Mouse (Mus musculus): ENCODE measurements at regions not wholly inside any gene's neighbourhood (a gene's known extent, or its start where the extent isn't known, plus 50 kb on each side); places are given as distances from the start of the nearest gene placed in this dataset.
"Not testable (repeated sequence)": the region's sequence is repeated elsewhere in the genome, so short reads cannot be mapped to it uniquely, and the experiment has no call there.

DNA sequence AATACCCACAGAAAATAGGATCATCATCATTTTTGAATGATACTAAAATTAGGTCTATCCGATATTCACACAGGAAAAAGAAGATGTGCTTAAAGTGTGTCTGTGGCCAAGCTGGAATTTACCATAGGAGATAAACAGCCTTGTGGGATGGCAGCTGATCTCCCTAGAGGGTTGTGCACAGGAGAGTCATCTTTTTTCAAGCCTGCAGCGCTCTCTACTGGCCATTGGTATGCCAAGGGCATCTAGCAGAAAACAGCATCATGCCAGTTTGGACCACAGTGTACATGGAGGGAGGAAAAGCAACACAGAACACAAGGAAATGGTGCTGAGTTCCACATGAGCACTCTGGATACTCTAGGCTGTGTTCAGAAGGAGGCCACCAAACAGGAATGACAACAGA, 74.1 kb upstream of the Diaph3 start:
- peak; percentile 78 for DNase-seq

DNA sequence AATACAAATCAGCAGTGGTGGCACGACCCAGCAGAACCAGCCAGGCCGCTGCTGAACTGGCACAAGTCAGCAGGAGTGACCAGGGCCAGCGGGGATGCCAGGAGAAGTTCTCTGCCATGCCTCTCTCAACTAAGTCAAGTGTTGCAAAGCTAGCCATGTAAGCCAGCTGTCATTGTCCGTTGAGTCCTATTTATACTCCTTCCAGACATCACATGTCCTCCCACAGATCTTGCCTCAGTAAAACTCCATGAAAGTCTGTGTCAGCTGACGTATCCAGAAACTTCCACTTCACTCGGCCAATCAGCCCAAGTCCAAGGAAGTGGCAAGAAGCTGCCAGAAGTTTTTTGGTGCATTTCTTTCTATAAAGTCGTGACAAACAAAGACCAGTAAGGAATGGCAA, 76.0 kb upstream of the Diaph3 start:
- no peak for DNase-seq

DNA sequence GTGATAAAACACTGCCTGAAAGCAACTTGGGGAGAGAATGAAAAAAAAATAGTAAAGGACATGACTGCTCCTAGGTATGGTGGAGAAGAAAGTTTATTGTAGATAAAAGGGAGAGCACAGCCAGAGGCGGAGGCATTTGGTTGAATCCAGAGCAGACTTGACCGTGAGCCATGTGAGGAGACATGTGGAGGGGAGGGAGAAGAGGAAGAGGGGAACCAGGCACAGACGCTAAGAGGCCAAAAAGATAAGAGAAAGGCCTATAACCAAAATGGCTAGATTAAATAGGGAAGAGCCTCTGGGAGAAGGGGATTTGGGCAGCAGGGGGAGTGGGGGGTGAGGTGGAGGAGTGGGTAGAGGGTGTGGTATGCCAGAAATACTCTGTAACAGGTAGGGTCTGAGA, 78.9 kb upstream of the Diaph3 start:
- no peak for DNase-seq

DNA sequence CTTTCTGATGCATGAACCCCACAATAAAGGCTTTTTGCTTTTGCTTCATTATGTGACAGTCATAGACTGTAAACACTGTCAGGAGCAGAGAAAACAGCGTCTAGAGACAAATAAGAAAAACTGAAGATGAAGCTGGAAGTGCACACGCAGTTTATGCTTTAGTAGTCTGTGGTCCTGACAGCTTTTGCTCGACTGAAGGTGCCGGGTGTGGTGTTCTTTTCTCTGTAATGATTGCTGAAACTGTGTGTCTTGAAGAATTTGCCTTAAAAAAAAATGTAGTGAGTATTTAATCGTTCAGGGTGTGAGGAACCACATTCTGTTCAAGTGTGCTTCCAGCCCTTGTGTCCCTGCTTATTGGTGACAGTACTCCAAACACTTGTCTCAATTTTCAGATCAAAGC, 83.8 kb upstream of the Diaph3 start:
- no peak for DNase-seq

DNA sequence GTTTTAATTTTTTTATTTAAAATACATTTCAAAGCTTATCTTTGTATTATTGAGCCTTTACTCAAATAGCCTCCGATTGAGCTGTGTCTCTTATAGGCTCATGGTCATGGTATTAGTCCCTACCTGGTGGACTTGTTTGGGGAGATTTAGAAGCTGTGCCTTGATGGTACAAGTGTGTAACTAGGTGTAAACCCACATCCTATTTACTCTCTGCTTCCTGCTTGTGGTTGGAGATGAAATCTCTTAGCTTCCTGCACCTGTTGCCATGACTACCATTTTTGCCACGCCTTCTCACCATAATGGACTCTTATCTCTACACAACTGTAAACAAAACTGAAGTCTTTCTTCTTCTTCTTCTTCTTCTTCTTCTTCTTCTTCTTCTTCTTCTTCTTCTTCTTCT, 108.2 kb upstream of the Diaph3 start:
- DNase-seq: no peak

DNA sequence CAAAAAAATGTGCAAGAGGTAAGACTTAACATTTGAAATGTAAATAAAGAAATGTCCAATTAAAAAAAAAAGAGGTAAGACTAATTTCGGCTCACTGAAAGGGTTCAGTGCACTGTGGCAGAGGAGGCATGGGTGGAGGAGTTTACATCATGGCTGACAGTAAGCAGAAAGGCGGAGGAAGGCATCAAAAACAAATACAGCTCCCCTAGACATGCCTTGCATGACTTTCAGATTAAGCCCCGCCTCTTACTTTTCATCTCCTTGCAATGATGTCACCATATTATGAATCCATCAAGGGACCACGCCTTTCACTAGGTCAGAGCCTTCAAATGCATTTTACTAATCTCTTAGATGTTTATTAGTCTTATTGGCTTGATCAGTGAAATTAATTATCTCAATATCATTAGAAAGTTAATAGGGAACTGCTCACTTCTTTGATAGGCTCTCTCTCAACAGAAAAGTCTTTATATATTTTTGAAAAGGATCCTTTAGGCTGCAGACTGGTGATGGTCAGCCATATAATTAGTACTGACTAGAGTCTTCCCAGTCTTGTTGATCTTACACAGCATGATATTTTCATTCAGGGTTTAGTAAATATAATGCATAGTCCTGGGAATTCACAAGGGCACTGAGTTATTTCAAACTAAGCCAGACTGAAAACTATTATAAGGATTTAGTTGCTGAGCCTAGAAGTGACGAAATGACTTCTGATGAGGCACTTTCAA, 114.6 kb upstream of the Diaph3 start:
- no peak for DNase-seq

DNA sequence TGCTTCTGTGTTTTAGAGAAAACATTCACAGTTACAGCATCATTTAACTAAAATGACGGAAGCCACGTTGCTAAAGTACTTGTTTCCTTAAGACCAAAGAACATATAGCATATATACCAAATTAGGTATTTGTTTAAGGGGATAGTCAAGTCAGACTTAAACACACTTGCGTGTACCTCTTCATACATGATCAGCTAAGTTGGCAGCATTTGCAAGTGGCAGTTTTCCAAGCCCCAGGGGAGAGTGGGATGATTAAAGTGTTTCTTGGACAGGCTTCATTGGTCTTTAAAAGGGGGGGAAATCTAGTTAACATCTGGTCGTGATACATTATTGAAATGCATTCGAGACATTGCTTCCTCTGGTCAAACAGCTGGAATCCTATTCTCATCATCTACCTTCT, 120.7 kb upstream of the Diaph3 start:
- DNase-seq: no peak

DNA sequence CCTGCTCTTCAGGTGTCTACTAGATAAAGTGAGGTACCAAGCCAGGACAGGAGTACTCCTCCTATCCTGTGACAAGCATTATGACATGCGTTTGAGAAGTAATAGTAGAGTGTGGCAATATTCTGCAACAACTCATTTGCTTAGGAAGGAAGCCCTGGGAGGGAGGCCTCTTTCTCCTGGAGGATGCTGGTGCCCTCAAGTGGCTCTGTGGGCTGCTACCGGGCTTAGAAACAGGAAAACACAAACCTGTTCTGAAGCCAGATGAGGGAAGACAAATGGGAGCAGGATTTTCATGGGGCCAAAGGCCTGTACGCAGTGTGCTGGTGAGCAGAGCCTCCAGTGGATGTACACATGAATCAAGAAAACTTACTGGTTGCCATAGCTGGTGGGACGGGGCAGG, 123.8 kb upstream of the Diaph3 start:
- no peak for DNase-seq

DNA sequence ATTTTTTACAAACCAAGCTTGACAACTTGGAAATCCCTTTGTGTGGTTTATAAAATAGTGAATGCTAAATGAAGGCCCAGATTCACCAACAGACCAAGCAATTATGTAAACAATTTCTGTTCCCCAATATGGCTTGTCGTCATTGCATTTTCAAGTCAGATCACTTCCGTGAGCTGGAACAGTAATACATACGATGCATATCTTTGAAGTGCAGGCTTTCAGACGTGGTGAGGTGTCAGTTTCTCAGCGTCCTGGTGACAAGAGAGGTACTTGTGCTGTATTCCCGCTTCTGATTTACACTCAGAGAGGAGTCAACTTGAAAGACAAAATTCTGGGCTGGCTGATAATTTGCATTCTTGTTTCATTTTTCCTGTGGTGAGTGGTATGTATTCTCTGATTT, 125.3 kb upstream of the Diaph3 start:
- no peak for DNase-seq

DNA sequence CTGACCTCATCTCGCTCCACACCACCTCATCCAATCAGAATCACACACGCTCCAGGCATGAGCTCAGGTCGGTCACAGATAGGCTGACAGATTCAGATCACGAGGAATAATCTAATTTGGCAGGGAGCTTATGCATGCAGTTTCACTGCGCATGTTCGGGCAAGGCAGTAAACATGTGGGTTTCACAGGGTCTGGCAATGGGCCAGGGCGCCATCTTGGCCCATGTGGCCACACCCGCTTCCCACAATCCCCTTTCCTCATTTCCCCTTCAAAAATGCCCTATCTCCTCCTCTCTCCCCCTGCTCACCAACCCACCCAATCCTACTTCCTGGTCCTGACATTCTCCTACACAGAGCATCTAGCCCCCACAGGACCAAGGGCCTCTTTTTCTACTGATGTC, 127.2 kb upstream of the Tdrd3 start:
- not testable (repeated sequence) for DNase-seq

DNA sequence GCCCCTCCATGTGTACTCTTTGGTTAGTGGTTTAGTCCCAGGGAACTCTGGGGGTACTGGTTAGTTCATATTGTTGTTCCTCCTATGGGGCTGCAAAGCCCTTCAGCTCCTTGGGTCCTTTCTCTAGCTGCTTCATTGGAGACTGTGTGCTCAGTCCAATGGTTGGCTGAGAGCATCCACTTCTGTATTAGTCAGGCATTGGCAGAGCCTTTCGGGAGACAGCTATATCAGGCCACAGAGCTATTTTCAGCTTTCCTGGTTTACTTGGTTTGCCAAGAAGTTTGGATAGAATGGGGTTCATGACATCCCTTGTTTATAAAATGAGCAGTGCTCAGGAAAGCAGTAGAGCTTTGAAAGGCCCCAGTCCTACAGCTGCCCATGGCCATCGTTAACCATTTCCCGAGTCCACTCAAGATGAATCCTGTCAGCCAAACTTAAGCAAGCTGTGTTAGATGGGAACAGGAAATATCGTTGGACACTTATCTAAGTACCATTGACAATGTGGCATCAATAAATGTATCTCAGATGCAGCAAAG, 126.7 kb upstream of the Tdrd3 start:
- no peak for DNase-seq

DNA sequence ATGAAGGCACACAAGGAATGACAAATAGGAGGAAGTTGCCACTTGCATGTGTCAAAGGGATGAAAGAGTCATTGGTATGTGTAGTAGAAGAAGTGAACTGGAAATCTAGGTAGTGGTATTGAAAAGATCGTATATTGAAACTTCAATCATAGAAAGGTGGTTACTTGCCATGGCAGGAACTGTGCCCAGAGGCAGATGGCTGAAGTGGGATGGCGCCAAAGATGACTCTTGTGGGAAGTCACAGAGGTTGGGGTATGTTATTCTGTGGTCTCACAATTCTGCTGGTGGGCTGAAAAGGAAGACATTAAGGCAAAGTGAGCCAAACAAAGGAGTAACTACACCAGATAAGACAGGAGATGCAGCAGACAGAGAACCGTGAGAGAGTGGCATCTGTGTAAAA, 121.2 kb upstream of the Tdrd3 start:
- DNase-seq: no peak

DNA sequence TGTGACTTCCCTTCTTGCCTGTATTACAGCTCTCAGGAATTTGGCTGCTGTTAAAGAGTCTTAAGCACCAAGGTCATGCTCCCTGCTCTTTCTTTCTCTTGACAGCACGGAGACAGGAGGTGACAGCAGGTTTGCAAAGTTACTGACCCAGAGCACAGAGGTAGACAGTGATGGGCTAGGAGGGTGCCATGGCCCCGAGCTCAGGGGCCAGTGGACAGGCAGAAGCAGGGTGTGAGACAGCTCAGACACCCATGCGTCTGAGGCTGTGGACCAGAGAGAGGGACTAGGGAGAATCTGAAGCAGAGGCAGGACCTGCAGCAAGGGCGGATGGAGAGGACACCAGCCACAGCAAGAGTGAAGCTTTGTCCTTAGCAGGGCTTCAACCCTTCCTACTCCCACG, 119.3 kb upstream of the Tdrd3 start:
- DNase-seq: no peak

DNA sequence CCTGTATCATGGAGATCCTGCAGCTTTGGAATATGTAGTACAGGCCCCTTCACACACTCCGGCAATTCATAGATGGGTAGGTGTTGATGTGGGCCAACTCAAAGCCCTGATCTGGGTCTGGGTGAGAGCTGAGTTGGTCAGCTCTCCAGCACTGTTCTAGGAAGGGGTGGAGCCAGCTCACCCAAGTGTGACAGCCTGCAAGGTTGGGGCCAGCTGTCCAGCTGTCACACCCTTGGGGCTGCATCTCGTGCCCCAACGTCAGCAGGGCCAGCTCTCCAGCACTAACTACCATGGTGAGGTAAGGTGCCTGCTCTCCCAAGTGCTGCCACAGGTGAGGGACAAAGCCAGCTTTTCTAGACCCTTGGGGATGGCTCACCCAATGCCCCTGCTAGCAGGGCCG, 115.6 kb upstream of the Tdrd3 start:
- no peak for DNase-seq

DNA sequence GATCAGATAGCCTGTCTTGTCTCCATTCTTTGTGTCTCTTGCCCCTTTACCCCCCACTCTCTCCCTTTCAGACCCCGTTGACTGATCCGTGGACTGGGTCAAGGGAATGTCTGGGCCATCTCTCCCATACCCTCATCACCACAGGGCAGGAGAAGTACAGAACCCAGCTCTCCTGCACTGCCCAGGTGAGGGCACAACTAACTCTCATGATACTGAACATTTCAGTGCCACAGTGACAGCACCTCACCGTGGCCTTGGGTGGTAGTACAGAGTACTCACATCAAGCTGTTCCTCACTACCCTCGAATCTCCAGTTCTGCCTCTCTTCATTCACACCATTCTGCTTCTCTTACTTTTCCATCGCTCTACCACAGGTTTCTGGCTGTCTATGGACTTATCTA, 114.9 kb upstream of the Tdrd3 start:
- no peak for DNase-seq

DNA sequence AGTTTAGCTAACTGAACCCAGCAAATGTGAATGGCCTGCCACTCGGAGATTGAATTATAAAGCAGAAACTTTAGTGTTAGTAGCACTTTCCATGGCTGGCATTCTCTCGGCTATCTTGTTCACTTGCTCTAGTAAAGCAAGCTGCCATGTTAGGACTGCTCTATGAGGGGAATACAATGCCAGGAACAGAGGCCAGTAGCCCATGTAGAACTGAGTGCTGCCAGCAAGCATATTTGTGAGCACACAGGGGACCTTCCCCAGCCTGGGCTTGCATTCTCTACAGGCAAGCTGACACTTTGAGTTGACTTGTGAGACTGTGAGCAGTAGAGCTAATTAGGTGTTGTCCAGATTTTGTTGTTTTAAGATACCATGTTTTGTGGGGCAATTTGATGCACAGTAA, 111.0 kb upstream of the Tdrd3 start:
- DNase-seq: no peak

DNA sequence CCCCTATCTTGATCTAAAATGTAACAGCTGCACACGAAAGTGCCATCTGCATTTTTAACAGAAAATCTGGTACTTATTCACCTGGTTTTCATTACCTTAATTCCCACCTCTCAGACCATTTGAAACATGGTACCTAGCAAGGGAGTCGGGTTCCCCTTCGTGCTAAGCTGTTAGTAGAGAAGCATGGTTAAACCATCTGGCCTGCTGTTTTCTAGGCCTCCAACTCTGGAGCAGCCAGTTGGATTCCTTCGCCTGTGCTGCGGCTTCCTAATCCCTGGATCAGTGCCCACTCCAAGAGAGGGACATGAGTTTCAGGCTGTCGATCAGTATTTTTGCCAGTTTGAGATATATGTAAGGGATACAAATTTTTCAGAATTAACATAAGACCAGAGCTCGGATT, 110.4 kb upstream of the Tdrd3 start:
- no peak for DNase-seq

DNA sequence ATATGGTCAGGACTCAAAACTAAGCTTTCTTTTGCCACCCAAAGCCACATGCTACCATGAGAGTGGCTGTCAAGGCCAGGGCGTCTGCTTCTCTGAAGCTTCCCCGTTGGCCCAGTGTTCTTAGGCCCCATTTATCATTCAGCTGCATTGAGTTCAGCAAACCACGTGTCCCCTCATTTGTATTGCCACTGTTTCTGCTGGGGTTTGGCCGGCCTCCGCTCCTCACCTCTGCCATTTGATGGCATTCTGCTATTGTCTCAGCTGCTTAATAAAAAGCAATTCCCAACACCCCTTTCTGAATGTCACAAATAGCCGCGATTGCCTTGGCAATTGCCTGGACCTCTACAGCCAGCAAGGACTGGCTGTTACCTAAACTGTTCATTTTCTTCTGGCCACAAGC, 108.4 kb upstream of the Tdrd3 start:
- no peak for DNase-seq

DNA sequence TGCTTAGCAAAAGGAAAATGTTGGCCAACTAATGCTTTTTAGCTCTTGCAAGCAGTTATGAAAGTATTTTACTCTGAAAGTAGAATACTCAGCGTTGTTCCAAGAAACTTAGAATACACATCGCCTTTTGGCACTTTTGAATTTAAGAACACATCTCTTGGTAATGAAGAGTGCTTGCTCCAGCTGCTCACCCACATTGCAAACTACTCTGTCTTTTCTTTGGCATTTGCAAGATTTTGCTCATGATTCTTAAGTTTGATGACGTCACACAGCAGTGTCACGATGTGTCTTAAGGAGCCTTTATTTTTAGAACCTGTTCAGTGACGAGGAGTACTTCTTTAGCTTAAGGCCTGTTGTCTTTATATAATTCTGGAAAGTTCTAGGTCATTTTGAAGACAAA, 104.1 kb upstream of the Tdrd3 start:
- no peak for DNase-seq

DNA sequence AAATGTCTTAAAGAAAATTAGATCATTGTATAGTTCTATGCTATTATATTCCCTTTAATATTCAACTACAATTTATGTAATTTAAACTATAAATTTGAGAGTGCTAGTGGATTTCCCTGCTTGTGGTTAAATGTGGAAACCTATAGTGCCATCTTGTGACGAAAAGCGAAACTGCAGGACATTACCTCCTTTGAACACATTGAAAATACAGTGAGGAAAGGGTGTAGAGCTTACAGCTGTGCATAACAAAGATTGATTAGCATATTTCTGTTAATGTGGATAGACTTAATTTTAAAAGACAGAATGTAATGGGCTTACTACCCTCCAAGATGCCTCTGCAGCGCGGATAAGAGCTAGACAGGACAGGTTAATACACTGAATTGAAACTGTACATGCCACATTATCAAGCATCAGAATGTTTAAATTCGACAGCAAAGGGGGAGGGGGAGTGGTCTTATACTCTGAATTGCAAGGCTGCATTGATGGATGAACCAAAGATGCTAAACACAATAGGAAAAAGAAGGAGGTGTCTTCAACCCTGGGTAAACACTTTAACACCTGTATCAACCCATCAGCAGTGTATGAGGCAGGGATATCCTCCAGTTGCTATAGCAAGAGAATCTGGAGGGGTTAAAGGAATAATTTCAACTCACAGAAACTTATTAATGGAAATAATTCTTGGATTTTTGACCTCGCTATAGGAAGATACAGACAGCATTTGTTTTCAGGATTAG, 101.3 kb upstream of the Tdrd3 start:
- DNase-seq: peak; percentile 80

DNA sequence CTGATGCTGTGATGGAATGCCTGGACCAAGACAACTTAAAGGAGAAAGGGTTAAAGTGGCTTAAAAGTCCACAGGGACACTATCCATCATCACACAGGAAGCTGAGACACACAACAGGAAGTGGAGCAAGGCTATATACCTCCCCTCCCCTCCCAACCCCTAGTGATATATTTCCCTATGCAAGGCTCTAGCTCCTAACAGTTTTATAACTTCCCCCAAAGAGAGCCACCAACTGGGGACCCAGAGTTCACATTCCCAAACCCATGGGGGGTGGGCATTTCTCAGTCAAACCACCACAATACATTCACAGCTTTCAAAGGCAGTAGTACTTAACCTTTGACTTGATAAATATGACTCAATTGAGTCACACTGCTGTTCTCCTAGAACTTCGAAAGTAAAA, 88.6 kb upstream of the Tdrd3 start:
- DNase-seq: no peak

DNA sequence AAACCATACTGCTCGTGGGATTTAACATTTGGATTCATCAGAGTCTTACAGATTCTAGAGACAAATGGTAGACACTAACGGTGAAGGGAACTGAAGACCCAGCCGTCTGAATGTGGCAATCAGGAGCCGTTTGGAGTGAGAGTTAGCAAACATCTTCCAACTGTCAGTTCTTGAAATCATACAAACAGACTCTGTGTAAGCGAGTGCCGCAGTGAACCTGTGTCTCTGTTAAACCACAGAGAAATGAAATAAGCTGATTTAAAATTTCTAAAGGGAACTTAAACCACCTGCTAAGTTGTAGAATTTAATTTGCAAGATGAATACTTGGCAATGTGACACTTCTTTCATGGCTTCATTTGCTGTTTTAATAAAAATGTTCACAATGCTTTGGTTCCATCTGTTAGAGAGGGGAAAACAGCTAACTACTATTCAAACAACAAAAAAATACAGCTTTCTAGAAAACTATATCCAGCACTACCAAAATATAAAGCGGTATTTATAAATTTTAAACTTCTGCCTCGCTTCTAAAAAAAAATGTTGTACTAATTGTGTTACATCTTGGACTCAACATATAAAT, 78.4 kb upstream of the Tdrd3 start:
- DNase-seq: no peak

DNA sequence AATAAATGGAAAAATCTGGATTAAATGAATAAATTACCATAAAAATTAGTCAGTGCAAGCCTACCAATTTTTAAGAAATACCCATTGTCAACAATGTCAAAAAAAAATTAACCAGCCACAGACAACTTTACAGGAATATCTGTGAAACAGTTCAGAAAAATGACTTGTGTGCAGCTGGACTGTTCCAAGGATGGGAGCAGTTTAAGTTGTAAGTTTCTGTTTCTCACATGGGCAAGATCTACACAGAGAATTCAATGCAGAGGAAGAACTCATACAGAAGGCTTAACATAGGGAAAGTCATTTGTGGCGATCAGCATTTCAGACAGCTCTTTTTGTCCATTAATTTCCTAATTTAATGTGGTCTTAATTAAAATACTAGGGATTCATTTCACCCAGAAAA, 71.9 kb upstream of the Tdrd3 start:
- no peak for DNase-seq

DNA sequence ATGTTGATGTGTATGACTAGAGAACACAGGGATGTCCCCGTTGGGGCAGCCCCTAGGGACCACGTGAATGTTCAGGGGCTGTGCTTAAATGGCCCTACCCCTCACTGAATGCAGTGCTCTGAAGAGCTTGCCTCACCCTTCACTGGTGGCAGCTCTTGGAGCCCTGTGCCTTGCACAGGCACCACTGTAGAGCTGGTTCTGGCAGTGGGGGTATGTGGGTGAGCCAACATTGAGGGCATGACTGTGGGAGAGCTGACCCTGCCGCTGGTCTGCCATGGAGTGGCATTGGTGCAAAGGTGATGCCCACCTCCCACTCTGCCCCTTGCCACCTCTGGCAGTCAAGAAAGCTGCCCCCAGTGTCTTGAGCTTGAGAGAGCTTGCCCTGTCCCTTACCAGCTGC, 69.6 kb upstream of the Tdrd3 start:
- no peak for DNase-seq

All from retina, postnatal 1 day (tissue).